In genomic region chr2:145887937-145888765, GRCm38 (mm10) we compare ENCODE assay signal across 8 mouse cellular contexts. TPM values are rescaled to one million over a fixed set of nuclear protein-coding genes. Genes with fewer than 3 reads are reported as not detected.
A peak's percentile ranks its signal among the peaks of the same experiment; 100 is the strongest.
DNase-seq lines count a peak whose midpoint lies in the region; ATAC-seq and TF ChIP-seq lines count a peak whose summit lies in the region.

No protein-coding gene starts in this region.

- H3K27me3 ChIP-seq in intestine, postnatal 0 days (replicated peaks; ENCODE audit: control insufficient read depth, insufficient read depth, low read length) = no peaks in the 10 kb centered on the region

- peaks cover 33% of the 10 kb centered on the region for H3K36me3 ChIP-seq in intestine, postnatal 0 days (ENCODE audit: control insufficient read depth, insufficient read depth)

- H3K4me1 ChIP-seq in intestine, postnatal 0 days (replicated peaks; ENCODE audit: control insufficient read depth, insufficient read depth, low read length) = no peaks in the 10 kb centered on the region; the same call in 1 of the 2 replicates

- H3K27ac ChIP-seq in intestine, postnatal 0 days (ENCODE audit: low read depth, low read length) = peak overlapping the region; percentile 30

- H3K9me3 ChIP-seq in intestine, postnatal 0 days (ENCODE audit: control insufficient read depth) = no peaks in the 10 kb centered on the region

- 60% methylated on average over 14 of the region's 14 CpGs for WGBS in intestine, postnatal 0 days

- H3K4me2 ChIP-seq in intestine, postnatal 0 days (replicated peaks; ENCODE audit: low read depth) = no peak overlapping the region

- peak; percentile 57 for DNase-seq in layer of hippocampus, adult 9-10 months (ENCODE audit: low spot score)
- no peak for DNase-seq in layer of hippocampus, postnatal 36 days
- peak; percentile 66 for DNase-seq in adrenal gland, adult 2 months
- peak; percentile 81 for DNase-seq in gastrocnemius, adult 18-20 months (ENCODE audit: low spot score)
- DNase-seq in liver = peak; percentile 34
- DNase-seq in right cerebral cortex, postnatal 10 days (ENCODE audit: low spot score in 2 of 2) = peak; percentile 69 to 81

- peak; percentile 76 for TF ChIP-seq CTCF in intestine, postnatal 0 days (IDR thresholded peaks at IDR 0.05; ENCODE audit: low read depth)

- peak; percentile 59 for ATAC-seq in intestine, postnatal 0 days
- no peak for ATAC-seq in activated CD4-positive, CD25-positive, alpha-beta regulatory T cell, adult 4 months

- no peak overlapping the region for H3K9ac ChIP-seq in intestine, postnatal 0 days (ENCODE audit: low read depth, low read length)

- H3K4me3 ChIP-seq in intestine, postnatal 0 days (ENCODE audit: low read depth, low read length) = no peak overlapping the region

RNA-seq across cellular contexts. Expression of gene Naa20, which starts 13.7 kb away (rescaled TPM):
- total RNA-seq in layer of hippocampus, postnatal 36 days (2021) = 10 to 100 TPM; 66.0 to 70.9 TPM
- total RNA-seq in adrenal gland, adult 2 months (2021) = 10 to 100 TPM; 47.3 to 64.1 TPM
- 9.0 and 14.0 TPM in 2 replicates for polyA plus RNA-seq in adrenal gland, adult 2 months (2012; rRNA removed)
- total RNA-seq in gastrocnemius, adult 18-20 months (2021) = 10 to 100 TPM; 52.1 to 57.4 TPM
- polyA plus RNA-seq in intestine, postnatal 0 days (2015; fragmentation: Nextera tagmentation; extraction: Ambion mirVana) = 100 and 106 TPM in 2 replicates
- 100 to 1,000 TPM; 124 to 131 TPM for polyA plus RNA-seq in activated CD4-positive, CD25-positive, alpha-beta regulatory T cell, adult 4 months (2017; shearing (Covaris generic))

RNA-seq across cellular contexts. Expression of gene Cfap61, which starts 46.4 kb away (rescaled TPM):
- 1 to 10 TPM; 1.7 to 2.0 TPM for total RNA-seq in layer of hippocampus, postnatal 36 days (2021)
- 10 to 100 TPM; 47.1 to 57.1 TPM for total RNA-seq in adrenal gland, adult 2 months (2021)
- polyA plus RNA-seq in adrenal gland, adult 2 months (2012; rRNA removed) = 36.1 and 37.0 TPM in 2 replicates
- total RNA-seq in gastrocnemius, adult 18-20 months (2021) = not detected
- polyA plus RNA-seq in intestine, postnatal 0 days (2015; fragmentation: Nextera tagmentation; extraction: Ambion mirVana) = 0.08 TPM in 1 of 2 replicates, not detected in the other
- polyA plus RNA-seq in activated CD4-positive, CD25-positive, alpha-beta regulatory T cell, adult 4 months (2017; shearing (Covaris generic)) = not detected

RNA-seq across cellular contexts. Expression of gene Crnkl1, which starts 46.7 kb away (rescaled TPM):
- 10 to 100 TPM; 19.2 to 21.5 TPM for total RNA-seq in layer of hippocampus, postnatal 36 days (2021)
- 10 to 100 TPM; 28.2 to 28.9 TPM for total RNA-seq in adrenal gland, adult 2 months (2021)
- 6.6 and 7.5 TPM in 2 replicates for polyA plus RNA-seq in adrenal gland, adult 2 months (2012; rRNA removed)
- total RNA-seq in gastrocnemius, adult 18-20 months (2021) = 10 to 100 TPM; 17.0 to 17.1 TPM
- polyA plus RNA-seq in intestine, postnatal 0 days (2015; fragmentation: Nextera tagmentation; extraction: Ambion mirVana) = 12.6 and 14.3 TPM in 2 replicates
- polyA plus RNA-seq in activated CD4-positive, CD25-positive, alpha-beta regulatory T cell, adult 4 months (2017; shearing (Covaris generic)) = 10 to 100 TPM; 53.1 to 55.4 TPM

Comparison
In these comparisons a context has a peak if more than half of its experiments do, and no peak if none do; other contexts are left out.
1. DNase-seq: peak in layer of hippocampus, adult 9-10 months (single experiment), adrenal gland, adult 2 months (single experiment), gastrocnemius, adult 18-20 months (single experiment), liver (single experiment) and right cerebral cortex, postnatal 10 days (2 of 2); none in layer of hippocampus, postnatal 36 days (0 of 2).
2. RNA of gene Cfap61, which starts 46.4 kb away (total RNA-seq): 47.1 to 57.1 TPM in adrenal gland, adult 2 months; 1.7 to 2.0 TPM in layer of hippocampus, postnatal 36 days and not detected in gastrocnemius, adult 18-20 months; every median in the first group is over 10 times any median in the second.